Mouse (Mus musculus) urinary bladder, adult 2 months (tissue): ENCODE results near the gene Prkce. TPM values are rescaled to one million over a fixed set of nuclear protein-coding genes. Genes with fewer than 3 reads are reported as not detected.

Experiments
- DNase-seq: peaks from one replicate; pipeline ENCODE4 v3.0.0; 2022; ENCODE audit warnings: low spot score
- polyA plus RNA-seq: library from polyadenylated mRNA; depleted of rRNA; stranded (reverse); fragments of >200 nt; gene quantifications from 2 replicates; pipeline ENCODE4 v1.2.3, GENCODE M21; 2012

Prkce gene
- polyA plus RNA-seq, 1 experiment: 5.8 TPM

DNA sequence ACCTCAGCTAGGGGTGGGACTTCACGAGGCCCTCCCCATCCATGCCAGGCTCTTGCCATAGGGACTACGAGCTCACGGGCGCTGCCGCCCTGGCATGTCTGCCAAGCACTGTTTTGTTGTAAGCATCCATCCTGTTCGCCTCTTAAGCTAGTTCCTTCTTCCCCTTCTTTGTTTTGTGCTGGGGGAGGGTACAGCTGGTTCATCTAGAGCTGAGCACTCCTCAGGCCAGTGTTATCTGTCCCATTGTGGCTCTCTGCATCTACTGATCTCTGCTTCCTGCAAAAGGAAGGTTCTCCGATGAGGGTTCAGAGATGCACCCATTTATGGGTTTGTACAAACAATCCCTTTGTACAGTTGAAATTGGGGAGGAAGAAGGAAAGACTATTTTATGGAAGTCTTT lies 9.1 kb downstream of the Prkce start:
- DNase-seq: no peak

DNA sequence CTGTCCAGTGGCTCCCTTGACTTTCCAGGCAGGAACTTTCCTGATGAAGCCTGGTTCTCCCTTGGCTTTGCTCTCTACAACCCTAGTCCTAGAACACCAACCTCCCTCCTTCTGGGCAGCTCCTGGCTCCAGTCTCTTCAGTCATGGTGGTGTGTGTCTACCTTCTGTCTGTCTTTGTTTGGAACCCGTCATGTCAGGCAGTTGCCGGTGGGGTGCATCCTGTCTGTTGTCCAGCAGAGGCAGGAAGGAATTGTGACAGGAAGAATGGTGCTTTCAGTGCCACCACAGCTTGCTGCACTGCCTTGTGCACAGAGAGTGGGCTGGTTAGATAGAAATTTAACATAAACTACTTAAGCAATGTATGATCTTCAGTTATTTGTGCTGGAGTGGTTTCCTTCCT lies 16.2 kb downstream of the Prkce start:
- DNase-seq: no peak

GRCm38 (mm10) chr17:86184552-86185209 lies 17.1 kb downstream of the Prkce start:
- DNase-seq: no peak

DNA sequence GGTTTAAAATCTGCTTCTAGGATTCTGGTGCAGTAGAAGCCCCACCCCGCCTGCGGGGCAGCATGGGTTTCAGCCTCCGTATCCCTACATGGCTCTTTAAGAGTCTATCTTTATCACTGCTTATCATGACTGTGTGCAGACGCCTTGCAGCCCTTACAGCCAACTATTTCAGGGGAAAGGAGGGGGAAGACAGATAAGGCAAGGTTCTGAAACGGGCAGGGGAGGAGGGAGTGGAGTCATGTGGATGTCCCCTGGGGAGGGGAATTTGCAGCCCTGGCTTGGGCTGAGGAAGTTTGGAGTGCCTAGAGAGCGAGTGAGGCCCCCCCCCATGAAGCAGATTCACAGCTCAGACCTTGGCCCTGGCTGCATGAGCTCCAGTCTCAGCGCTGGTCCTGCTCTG lies 18.0 kb downstream of the Prkce start:
- DNase-seq: no peak

DNA sequence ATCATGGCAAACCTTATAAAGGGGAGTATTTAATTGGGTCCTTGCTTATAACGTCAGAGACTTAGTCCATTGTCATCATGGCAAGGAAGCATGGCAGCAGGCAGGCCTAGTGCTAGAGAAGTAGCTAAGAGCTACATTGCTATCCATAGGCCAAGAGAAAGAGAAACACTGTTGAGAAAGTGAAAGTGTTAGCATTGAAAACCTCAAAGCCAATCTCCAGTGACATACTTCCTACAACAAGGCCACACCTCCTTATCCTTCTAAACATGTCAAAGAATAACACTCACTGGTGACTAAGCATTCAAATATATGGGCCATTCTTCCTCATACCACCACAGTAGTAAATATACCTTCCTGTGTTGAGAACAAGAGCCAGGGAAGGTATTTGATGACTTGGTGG lies 20.2 kb downstream of the Prkce start:
- no peak for DNase-seq

DNA sequence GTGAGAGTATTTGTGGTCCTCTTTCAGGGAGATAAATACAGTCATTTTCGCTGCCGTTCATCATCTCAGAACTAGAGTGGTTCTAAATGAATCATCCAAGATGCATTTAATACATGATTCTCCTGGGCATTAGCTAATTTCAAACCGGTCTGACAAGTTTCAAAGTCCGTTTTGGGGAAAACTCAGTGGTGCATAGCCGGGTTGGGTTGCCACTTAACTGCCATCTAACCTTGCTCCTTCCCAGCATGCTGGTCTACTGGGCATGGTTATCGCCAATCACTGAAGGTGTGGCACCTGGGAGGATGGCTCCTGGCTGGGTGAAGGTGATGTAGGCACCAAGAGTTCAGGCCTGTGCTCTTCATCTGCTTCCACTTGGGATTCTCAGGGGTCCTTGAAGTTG lies 26.4 kb downstream of the Prkce start:
- DNase-seq: no peak

GRCm38 (mm10) chr17:86194921-86195320 lies 27.3 kb downstream of the Prkce start:
- DNase-seq: no peak

- DNase-seq: no peak
Observed at GRCm38 (mm10) chr17:86198496-86199465, 31.2 kb downstream of the Prkce start.

DNA sequence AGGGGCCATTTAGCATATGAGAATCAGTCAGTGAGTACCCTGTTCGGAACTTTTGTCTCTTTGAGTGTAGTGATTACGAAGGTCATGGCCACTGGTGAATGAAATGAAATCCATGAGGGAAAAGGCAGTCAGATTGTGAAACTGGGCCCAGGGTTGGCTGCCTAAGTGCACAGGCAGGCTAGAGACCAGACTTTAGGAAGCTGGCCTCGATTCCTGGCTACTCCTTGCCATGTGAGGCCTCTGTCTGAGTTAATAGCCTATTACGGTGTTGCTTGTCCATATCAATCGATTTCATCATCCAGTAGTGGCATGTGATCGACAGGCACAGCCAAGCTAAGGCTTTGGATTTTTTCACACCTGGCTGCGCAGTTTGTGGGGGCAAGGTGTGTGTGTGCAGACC lies 34.4 kb downstream of the Prkce start:
- no peak for DNase-seq

DNA sequence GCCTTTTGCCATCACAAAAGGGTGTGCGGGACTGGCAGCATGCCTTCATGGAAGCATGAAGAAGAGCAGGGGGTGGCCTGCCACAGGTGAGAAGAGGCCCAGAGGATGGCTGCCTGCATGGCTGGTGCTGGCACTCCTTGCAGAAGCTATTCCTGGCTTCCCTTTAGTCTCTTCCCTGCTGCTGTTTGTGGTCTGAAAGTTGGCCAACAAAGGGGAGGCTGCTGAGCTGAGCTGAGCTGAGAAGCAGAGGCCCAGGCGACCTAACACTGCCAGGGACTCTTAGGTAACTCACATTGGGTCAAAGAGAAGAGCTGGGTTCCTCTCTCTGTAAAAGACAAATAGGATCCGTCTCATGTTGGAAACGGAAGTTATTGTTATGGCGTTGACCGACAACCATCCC lies 35.4 kb downstream of the Prkce start:
- DNase-seq: no peak

- no peak for DNase-seq
Observed at GRCm38 (mm10) chr17:86203531-86204450, 36.2 kb downstream of the Prkce start.

- no peak for DNase-seq
Observed at GRCm38 (mm10) chr17:86206289-86206688, 38.7 kb downstream of the Prkce start.

GRCm38 (mm10) chr17:86208057-86208820 lies 40.7 kb downstream of the Prkce start:
- no peak for DNase-seq

DNA sequence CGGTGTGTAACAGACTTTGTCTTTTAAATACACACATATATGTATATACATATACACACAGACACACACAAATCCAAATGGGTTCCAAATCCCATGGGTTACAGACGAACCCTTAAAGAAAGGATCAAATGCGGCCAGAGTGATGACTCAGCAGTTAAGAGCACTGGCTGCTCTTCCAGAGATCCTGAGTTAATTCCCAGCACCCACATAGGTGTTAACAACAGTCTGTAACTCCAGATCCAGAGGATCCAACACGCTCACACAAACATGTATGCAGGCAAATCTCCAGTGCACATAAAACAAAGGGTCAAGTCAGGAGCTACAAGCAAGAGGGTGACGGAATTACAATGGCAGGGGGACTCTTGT lies 41.2 kb downstream of the Prkce start:
- no peak for DNase-seq

GRCm38 (mm10) chr17:86209680-86210251 lies 42.2 kb downstream of the Prkce start:
- no peak for DNase-seq

DNA sequence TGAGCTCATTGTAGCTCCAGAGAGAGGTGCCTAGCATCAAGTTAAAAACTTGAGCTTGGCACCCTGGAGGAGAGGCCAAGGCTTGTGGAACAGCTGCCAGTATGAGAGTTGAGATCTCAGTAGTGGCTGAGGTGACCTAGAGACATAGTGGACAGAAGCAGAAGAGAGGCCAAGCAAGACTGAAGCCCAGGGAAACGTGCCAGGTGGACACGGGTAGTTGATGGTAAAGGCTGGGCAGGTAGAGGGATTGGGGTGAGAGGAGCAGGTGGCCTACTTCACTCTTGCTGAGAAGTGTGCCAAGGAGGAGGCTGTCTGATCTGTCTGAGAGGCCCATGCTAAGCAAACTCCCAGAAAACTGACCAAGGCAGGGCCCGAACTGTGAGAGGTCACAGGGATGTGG lies 44.6 kb downstream of the Prkce start:
- DNase-seq: no peak

GRCm38 (mm10) chr17:86214285-86214684 lies 46.7 kb downstream of the Prkce start:
- no peak for DNase-seq

DNA sequence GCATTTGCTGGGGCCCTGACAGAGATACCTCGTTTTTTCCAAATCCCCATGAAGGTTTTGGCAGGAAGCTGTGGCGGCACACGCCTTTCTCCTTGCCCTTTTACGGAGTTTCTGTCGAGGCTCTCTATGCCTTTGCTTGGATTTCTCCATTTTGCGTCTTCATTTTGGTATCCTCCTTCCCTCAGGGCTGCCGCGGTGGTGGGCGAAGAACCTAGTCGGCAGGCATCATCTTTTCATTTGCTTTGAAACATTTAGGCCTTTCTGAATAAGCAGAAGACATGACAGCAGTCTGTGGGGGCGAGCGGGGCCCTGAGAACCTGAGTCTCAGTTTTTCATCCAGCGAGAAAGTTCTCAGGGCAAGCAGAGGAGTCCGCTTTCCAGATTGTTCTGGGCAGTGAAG lies 47.2 kb downstream of the Prkce start:
- DNase-seq: no peak

GRCm38 (mm10) chr17:86215771-86216170 lies 48.2 kb downstream of the Prkce start:
- no peak for DNase-seq

DNA sequence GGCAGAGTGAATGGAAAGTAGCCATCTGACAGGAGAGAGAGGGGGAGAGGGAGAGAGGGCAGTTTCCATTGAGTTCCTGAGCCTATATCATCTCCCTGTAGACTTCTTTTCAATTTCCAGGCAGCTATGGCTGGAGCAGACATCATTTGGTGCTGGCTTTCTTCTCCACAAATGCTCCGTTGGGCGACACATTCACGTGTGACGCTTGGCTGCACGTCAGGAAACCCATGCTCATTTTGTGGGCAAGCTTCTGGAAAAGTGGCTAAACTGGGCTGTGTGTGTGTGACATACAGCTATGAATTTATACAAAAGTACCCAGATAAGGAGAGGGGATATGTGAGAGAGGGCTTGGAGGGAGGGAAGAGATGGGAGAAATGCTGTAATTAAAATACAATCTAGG lies 49.9 kb downstream of the Prkce start:
- DNase-seq: no peak

DNA sequence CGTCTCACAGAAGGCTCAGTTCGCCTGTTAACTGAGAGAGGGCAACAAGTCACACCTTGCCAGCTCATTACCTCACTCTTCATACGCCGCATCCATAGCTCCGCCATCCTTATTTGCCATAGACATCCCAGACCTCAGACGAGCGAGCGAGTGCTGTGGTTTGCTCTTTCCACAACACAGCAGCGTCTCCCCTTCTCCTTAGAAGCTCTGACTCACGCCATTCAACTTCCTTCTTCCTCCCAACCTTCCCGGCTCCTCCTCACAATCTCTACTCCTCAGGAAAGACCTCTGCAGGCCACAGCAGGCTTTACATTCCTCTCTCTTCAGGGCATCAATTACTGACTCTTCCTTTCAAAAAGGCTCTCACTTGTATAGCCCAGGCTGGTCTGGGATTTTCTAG lies 51.0 kb downstream of the Prkce start:
- no peak for DNase-seq
